Mouse (Mus musculus) forebrain, embryonic 15.5 days (tissue): ENCODE data around the gene Phtf2. TPM values are rescaled to one million over a fixed set of nuclear protein-coding genes. Genes with fewer than 3 reads are reported as not detected.

Source experiments
- ATAC-seq: fragments of 200-750 bp; cut with Nextera tagmentation; replicated peaks from 2 replicates; pipeline ENCODE4 v1.8.0; 2017; ENCODE audit warnings: mild to moderate bottlenecking, moderate TSS enrichment, moderate library complexity
- H3K27ac ChIP-seq: fragments of 300-500 bp; sonication (generic); replicated peaks from 2 replicates; pipeline ENCODE4 v1.5.1; 2015; ENCODE audit warnings: mild to moderate bottlenecking, inconsistent platforms
- H3K27me3 ChIP-seq: fragments of 300-500 bp; sonication (generic); 2 replicates; pipeline ENCODE4 v1.6.1; 2015; ENCODE audit warnings: inconsistent platforms
- H3K36me3 ChIP-seq: fragments of 300-500 bp; sonication (generic); 2 replicates; pipeline ENCODE4 v1.6.1; 2015; ENCODE audit warnings: mild to moderate bottlenecking, inconsistent platforms
- H3K4me1 ChIP-seq: fragments of 300-500 bp; sonication (generic); 2 replicates; pipeline ENCODE4 v1.6.1; 2015; ENCODE audit warnings: inconsistent platforms
- H3K4me2 ChIP-seq: fragments of 300-500 bp; sonication (generic); replicated peaks from 2 replicates; pipeline ENCODE4 v1.6.1; 2015; ENCODE audit warnings: mild to moderate bottlenecking, inconsistent platforms
- H3K4me3 ChIP-seq: fragments of 300-500 bp; sonication (generic); 2 replicates; pipeline ENCODE4 v1.5.1; 2015; ENCODE audit warnings: mild to moderate bottlenecking, inconsistent platforms
- H3K9ac ChIP-seq: fragments of 300-500 bp; sonication (generic); replicated peaks from 2 replicates; pipeline ENCODE4 v1.6.1; 2015; ENCODE audit warnings: mild to moderate bottlenecking, inconsistent platforms
- H3K9me3 ChIP-seq: fragments of 300-500 bp; sonication (generic); 2 replicates; pipeline ENCODE4 v1.6.1; 2016; ENCODE audit warnings: inconsistent platforms
- WGBS: fragments of 180-500 bp; shearing (Covaris S2); methylation state at CpG from one replicate; pipeline ENCODE4 v1.1.7; 2015; ENCODE audit warnings: mixed read lengths; 5-methylcytosine and 5-hydroxymethylcytosine counted together
- polyA plus RNA-seq: library from polyadenylated mRNA; unstranded; fragments of >200 nt; fragmentation: Nextera tagmentation; extraction: Ambion mirVana; gene quantifications from 2 replicates; pipeline ENCODE4 v1.2.1, GENCODE M21; 2015

The Phtf2 gene
- 21.1 and 24.4 TPM in 2 replicates for polyA plus RNA-seq

DNA sequence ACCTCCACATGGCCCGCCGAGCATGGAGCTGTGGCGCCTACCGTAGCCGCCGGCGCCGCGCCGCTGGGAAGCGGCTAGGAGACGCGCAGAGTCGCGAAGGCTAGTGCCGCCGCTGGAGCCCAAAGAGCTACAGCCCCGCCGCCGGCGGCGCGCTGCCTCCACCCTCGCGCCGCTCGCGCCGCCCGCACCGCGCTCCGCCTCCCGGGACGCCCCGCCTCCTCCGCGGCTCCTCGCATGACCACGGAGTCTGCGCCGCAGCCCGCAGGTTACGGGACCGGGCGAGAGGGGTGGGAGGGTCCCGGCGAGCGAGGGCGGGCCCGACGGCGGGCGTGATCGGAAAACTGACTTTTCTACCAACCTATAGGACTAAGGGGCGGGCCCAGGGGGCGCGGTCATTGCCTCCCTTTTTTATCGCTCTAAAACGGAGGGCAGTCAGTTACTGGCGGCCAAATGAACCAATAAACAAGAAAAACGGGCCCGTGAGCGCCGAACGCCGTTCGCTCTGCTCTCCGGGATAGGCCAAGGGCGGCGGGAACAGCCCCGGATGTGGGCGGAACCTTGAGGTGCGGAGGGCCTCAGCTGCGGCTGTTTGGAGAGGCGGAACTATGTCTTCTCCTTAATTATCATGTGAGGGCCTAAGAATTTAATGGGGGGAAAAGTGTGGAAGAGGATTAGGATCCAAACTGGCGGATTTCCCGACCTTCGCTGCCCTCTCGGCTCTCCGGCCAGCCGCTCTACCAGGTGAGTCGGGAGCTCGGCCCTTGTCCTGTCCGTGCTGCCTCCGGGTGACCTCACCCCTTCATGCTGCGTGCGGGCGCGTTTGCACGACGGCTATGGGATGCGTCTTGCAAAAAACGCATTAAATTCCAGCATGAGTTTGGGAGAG lies at the start of gene Phtf2, which contains the start of gene Tmem60:
TSS of gene Phtf2 (minus strand) at position 210 of the 886 bp plus-strand sequence.
TSS of gene Tmem60 (plus strand) at position 277 of the 886 bp plus-strand sequence.
- no peaks in the 10 kb centered on the region for H3K27me3 ChIP-seq
- H3K9me3 ChIP-seq, result no peaks in the 10 kb centered on the region
- peak within 1 kb of the TSS; percentile 94 for H3K4me3 ChIP-seq
- peak within 1 kb of the TSS; percentile 57 for H3K4me2 ChIP-seq
- no peaks in the 10 kb centered on the region for H3K36me3 ChIP-seq
- under 1% methylated on average over 94 of the region's 94 CpGs for WGBS
- H3K27ac ChIP-seq, result peak within 1 kb of the TSS; percentile 93
- H3K9ac ChIP-seq, result peak within 1 kb of the TSS; percentile 88
- ATAC-seq, result peak; percentile 99
- H3K4me1 ChIP-seq, result peaks cover 24% of the 10 kb centered on the region

DNA sequence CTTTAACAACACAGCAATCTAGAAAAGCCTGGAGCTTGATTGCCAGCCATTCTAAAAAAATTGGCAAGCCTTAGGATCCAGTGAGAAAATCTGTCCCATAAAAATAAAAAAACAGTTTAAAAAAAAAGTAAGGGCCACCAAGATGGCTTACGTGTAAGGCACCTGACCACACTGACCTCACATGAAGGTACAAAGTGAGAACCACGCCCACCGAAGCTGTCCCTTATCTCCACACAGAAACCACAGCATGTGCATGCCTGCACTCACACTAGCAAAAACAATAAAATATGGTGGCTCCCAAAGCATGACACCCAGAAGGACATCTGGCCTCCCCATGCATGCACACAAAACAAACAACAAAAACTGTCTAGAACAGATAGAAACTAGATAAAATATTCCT lies 49.4 kb upstream of the Phtf2 start:
- H3K4me3 ChIP-seq, result no peak overlapping the region
- H3K36me3 ChIP-seq, result no peaks in the 10 kb centered on the region
- no peaks in the 10 kb centered on the region for H3K27me3 ChIP-seq
- no peak overlapping the region for H3K9ac ChIP-seq
- peaks cover 11% of the 10 kb centered on the region; the same call in 1 of the 2 replicates for H3K4me1 ChIP-seq
- ATAC-seq, result no peak
- 98% methylated on average over 3 of the region's 3 CpGs for WGBS
- H3K27ac ChIP-seq, result no peak overlapping the region
- H3K4me2 ChIP-seq, result no peak overlapping the region
- H3K9me3 ChIP-seq, result no peaks in the 10 kb centered on the region

DNA sequence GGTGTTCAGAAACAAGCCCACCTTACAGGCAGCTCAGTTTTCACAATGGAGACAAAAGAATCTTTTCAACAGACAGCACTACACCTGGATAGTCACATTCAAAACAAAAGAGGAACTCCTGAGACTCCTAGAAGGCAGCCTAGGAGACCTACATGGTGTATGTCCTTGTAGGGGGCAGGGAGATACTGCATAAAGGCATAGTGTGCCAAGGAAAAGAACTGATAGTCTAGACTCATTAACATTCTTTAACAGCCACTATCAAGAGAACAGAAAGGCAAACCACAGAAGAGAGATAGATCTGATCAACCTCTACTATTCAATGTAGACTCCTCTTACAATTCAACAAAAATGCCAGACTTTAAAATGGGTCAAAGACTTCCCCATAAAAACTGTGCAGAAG lies 48.5 kb upstream of the Phtf2 start:
- H3K4me2 ChIP-seq, result no peak overlapping the region
- no peaks in the 10 kb centered on the region for H3K36me3 ChIP-seq
- H3K4me3 ChIP-seq, result no peak overlapping the region
- ATAC-seq, result no peak
- peaks cover 11% of the 10 kb centered on the region; the same call in 1 of the 2 replicates for H3K4me1 ChIP-seq
- H3K9me3 ChIP-seq, result no peaks in the 10 kb centered on the region
- no peak overlapping the region for H3K27ac ChIP-seq
- no peak overlapping the region for H3K9ac ChIP-seq
- H3K27me3 ChIP-seq, result no peaks in the 10 kb centered on the region

DNA sequence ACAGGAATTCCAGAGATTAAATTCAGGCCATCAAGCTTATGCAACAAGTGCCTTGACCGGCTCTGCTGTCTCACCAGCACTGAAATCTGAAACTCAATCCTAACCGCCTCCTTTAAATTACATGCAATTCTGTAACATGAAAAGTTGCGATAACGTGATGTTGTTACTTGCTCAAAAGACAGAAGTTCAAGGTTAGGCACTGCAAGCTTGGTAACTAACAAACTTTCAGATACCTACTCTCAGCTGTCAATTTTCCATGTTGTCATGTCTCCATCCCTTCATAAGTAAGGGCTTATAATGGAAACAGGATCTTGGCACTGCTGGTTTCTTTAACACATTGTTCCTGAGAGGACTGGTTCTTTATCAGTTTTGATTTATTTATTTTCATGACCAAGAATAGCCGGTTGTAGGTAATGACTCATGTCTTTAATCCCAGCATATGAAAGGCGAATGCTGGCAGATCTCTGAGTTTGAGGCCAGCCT lies 47.8 kb upstream of the Phtf2 start:
- no peaks in the 10 kb centered on the region for H3K36me3 ChIP-seq
- WGBS, result 88% methylated on average over 6 of the region's 6 CpGs
- ATAC-seq, result no peak
- no peaks in the 10 kb centered on the region for H3K27me3 ChIP-seq
- H3K4me3 ChIP-seq, result no peak overlapping the region
- peaks cover 11% of the 10 kb centered on the region; the same call in 1 of the 2 replicates for H3K4me1 ChIP-seq
- no peaks in the 10 kb centered on the region for H3K9me3 ChIP-seq
- no peak overlapping the region for H3K27ac ChIP-seq
- no peak overlapping the region for H3K4me2 ChIP-seq
- no peak overlapping the region for H3K9ac ChIP-seq

- peaks cover 4% of the 10 kb centered on the region; the same call in 1 of the 2 replicates for H3K4me1 ChIP-seq
- no peak for ATAC-seq
- H3K27me3 ChIP-seq, result no peaks in the 10 kb centered on the region
- H3K9me3 ChIP-seq, result no peaks in the 10 kb centered on the region
- 73% methylated on average over 3 of the region's 3 CpGs for WGBS
- no peak overlapping the region for H3K4me3 ChIP-seq
- H3K27ac ChIP-seq, result no peak overlapping the region
- no peaks in the 10 kb centered on the region for H3K36me3 ChIP-seq
- H3K9ac ChIP-seq, result no peak overlapping the region
- no peak overlapping the region for H3K4me2 ChIP-seq
Observed at GRCm38 (mm10) chr5:20925451-20925850, 43.5 kb upstream of the Phtf2 start.

GRCm38 (mm10) chr5:20924608-20925007 lies 42.7 kb upstream of the Phtf2 start:
- WGBS, result 73% methylated on average over 3 of the region's 3 CpGs
- Histone ChIP-seq H3K27ac (no peak overlapping the region), H3K27me3 (no peaks in the 10 kb centered on the region), H3K4me2 (no peak overlapping the region), H3K36me3 (no peaks in the 10 kb centered on the region), H3K4me3 (no peak overlapping the region), H3K4me1 (peaks cover 5% of the 10 kb centered on the region; the same call in 1 of the 2 replicates), H3K9me3 (no peaks in the 10 kb centered on the region), H3K9ac (no peak overlapping the region)
- ATAC-seq, result no peak

GRCm38 (mm10) chr5:20919566-20919965 lies 37.6 kb upstream of the Phtf2 start:
- Histone ChIP-seq H3K4me1 (peaks cover 8% of the 10 kb centered on the region; the same call in 1 of the 2 replicates), H3K4me2 (no peak overlapping the region), H3K4me3 (no peak overlapping the region), H3K27ac (0 out of 2 replicates have a peak overlapping the region, but pooled peaks have one; percentile 20), H3K9ac (no peak overlapping the region), H3K27me3 (no peaks in the 10 kb centered on the region), H3K9me3 (no peaks in the 10 kb centered on the region), H3K36me3 (no peaks in the 10 kb centered on the region)
- 45% methylated on average over 9 of the region's 9 CpGs for WGBS
- no peak; the same call in 1 of the 2 replicates for ATAC-seq

- no peaks in the 10 kb centered on the region for H3K27me3 ChIP-seq
- 91% methylated on average over 4 of the region's 4 CpGs for WGBS
- H3K4me2 ChIP-seq, result no peak overlapping the region
- H3K9ac ChIP-seq, result no peak overlapping the region
- H3K36me3 ChIP-seq, result no peaks in the 10 kb centered on the region
- H3K4me3 ChIP-seq, result no peak overlapping the region
- no peaks in the 10 kb centered on the region for H3K9me3 ChIP-seq
- no peak for ATAC-seq
- H3K27ac ChIP-seq, result no peak overlapping the region
- H3K4me1 ChIP-seq, result peaks cover 8% of the 10 kb centered on the region; the same call in 1 of the 2 replicates
Observed at GRCm38 (mm10) chr5:20918967-20919366, 37.0 kb upstream of the Phtf2 start.

- ATAC-seq, result peak; percentile 57; the same call in 1 of the 2 replicates
- H3K4me1 ChIP-seq, result no peaks in the 10 kb centered on the region
- WGBS, result 76% methylated on average over 11 of the region's 11 CpGs
Observed at GRCm38 (mm10) chr5:20913372-20914275, 31.7 kb upstream of the Phtf2 start.

GRCm38 (mm10) chr5:20911741-20912140 lies 29.8 kb upstream of the Phtf2 start:
- Histone ChIP-seq H3K36me3 (peaks cover 10% of the 10 kb centered on the region; the same call in 1 of the 2 replicates), H3K4me1 (no peaks in the 10 kb centered on the region), H3K9ac (no peak overlapping the region), H3K27me3 (no peaks in the 10 kb centered on the region), H3K4me2 (no peak overlapping the region), H3K4me3 (no peak overlapping the region), H3K9me3 (no peaks in the 10 kb centered on the region), H3K27ac (no peak overlapping the region)
- WGBS, result 81% methylated on average over 2 of the region's 2 CpGs
- no peak for ATAC-seq

More at GRCm38 (mm10) chr5:20913372-20914275, 31.7 kb upstream of the Phtf2 start:
- no peak overlapping the region for H3K9ac ChIP-seq
- no peaks in the 10 kb centered on the region for H3K9me3 ChIP-seq
- no peak overlapping the region for H3K27ac ChIP-seq
- H3K4me3 ChIP-seq, result no peak overlapping the region
- no peak overlapping the region for H3K4me2 ChIP-seq
- H3K27me3 ChIP-seq, result no peaks in the 10 kb centered on the region
- no peaks in the 10 kb centered on the region for H3K36me3 ChIP-seq

DNA sequence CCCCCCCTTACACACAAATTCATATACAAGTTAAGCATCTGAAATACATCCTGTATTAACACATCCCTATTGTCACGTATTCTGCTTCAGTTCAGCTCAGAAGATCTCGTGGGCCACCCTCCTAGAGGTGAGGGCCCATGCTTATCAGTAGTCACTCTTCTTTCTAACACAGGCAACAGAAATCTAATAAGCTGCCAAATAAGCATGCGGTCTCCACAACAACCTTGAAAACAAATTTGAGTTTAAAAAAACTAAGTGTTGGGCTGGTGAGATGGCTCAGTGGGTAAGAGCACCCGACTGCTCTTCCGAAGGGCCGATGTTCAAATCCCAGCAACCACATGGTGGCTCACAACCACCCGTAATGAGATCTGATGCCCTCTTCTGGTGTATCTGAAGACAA lies 24.3 kb upstream of the Phtf2 start:
- Histone ChIP-seq H3K27me3 (no peaks in the 10 kb centered on the region), H3K4me1 (no peaks in the 10 kb centered on the region), H3K4me2 (no peak overlapping the region), H3K36me3 (peaks cover 19% of the 10 kb centered on the region; the same call in 1 of the 2 replicates), H3K9ac (no peak overlapping the region), H3K4me3 (no peak overlapping the region), H3K27ac (no peak overlapping the region), H3K9me3 (no peaks in the 10 kb centered on the region)
- 94% methylated on average over 7 of the region's 7 CpGs for WGBS
- ATAC-seq, result no peak
